Comparison of ENCODE assay signal across 7 mouse cellular contexts in genomic region chr11:77685383-77686265, GRCm38 (mm10). TPM values are rescaled to one million over a fixed set of nuclear protein-coding genes. Genes with fewer than 3 reads are reported as not detected.
DNase-seq lines count a peak whose midpoint lies in the region; ATAC-seq lines count a peak whose summit lies in the region.

Nufip2 (plus strand) TSS chr11:77686155.

- H3K4me3 ChIP-seq in embryonic facial prominence, embryonic 11.5 days (ENCODE audit: low read depth, low read length) = peak within 1 kb of the TSS; percentile 99
- peak within 1 kb of the TSS; percentile 97 for H3K4me3 ChIP-seq in limb, embryonic 10.5 days
- peak within 1 kb of the TSS; percentile 83 for H3K4me3 ChIP-seq in midbrain, embryonic 13.5 days (replicated peaks)

- peak within 1 kb of the TSS; percentile 97 for H3K27ac ChIP-seq in embryonic facial prominence, embryonic 11.5 days (replicated peaks; ENCODE audit: low read depth, low read length)
- peak within 1 kb of the TSS; percentile 99 for H3K27ac ChIP-seq in limb, embryonic 10.5 days
- peak within 1 kb of the TSS; percentile 98 for H3K27ac ChIP-seq in midbrain, embryonic 13.5 days

- peak within 1 kb of the TSS; percentile 98 for H3K9ac ChIP-seq in embryonic facial prominence, embryonic 11.5 days (replicated peaks; ENCODE audit: low read length)
- H3K9ac ChIP-seq in midbrain, embryonic 13.5 days (replicated peaks) = peak within 1 kb of the TSS; percentile 98

- peak; percentile 97 for ATAC-seq in embryonic facial prominence, embryonic 11.5 days (replicated peaks; ENCODE audit: insufficient number of reproducible peaks, low FRiP score, low TSS enrichment, low read depth)
- peak; percentile 94 for ATAC-seq in granulocyte monocyte progenitor cell, adult 5-6 weeks (replicated peaks; ENCODE audit: poor library complexity, severe bottlenecking)
- ATAC-seq in midbrain, embryonic 13.5 days = peak; percentile 99

- peak within 1 kb of the TSS; percentile 32 for H3K4me2 ChIP-seq in embryonic facial prominence, embryonic 11.5 days (ENCODE audit: low read depth, low read length)
- H3K4me2 ChIP-seq in midbrain, embryonic 13.5 days (replicated peaks) = peak within 1 kb of the TSS; percentile 74

- H3K9me3 ChIP-seq in embryonic facial prominence, embryonic 11.5 days (replicated peaks; ENCODE audit: control insufficient read depth, low read length) = no peaks in the 10 kb centered on the region
- H3K9me3 ChIP-seq in limb, embryonic 10.5 days (replicated peaks) = no peaks in the 10 kb centered on the region
- H3K9me3 ChIP-seq in midbrain, embryonic 13.5 days = no peaks in the 10 kb centered on the region

- no peaks in the 10 kb centered on the region for H3K27me3 ChIP-seq in embryonic facial prominence, embryonic 11.5 days (ENCODE audit: control insufficient read depth, insufficient read depth, low read length)
- H3K27me3 ChIP-seq in limb, embryonic 10.5 days (ENCODE audit: low read depth, poor library complexity, severe bottlenecking) = no peaks in the 10 kb centered on the region
- H3K27me3 ChIP-seq in midbrain, embryonic 13.5 days = no peaks in the 10 kb centered on the region

- H3K4me1 ChIP-seq in embryonic facial prominence, embryonic 11.5 days (ENCODE audit: control insufficient read depth, insufficient read depth, low read length) = no peaks in the 10 kb centered on the region; the same call in 1 of the 2 replicates
- H3K4me1 ChIP-seq in limb, embryonic 10.5 days = peaks cover 9% of the 10 kb centered on the region
- H3K4me1 ChIP-seq in midbrain, embryonic 13.5 days (replicated peaks) = peaks cover 19% of the 10 kb centered on the region

- DNase-seq in adrenal gland, postnatal 14 days = peak; percentile 99
- DNase-seq in embryonic facial prominence, embryonic 11.5 days (ENCODE audit: low spot score) = peak; percentile 98
- peak; percentile 99 for DNase-seq in kidney, adult 11 months
- peak; percentile 97 for DNase-seq in limb, embryonic 10.5 days (ENCODE audit: low spot score)
- peak; percentile 97 for DNase-seq in spleen, adult 12 weeks (ENCODE audit: low spot score)

- H3K36me3 ChIP-seq in embryonic facial prominence, embryonic 11.5 days (replicated peaks; ENCODE audit: control insufficient read depth, insufficient read depth, low read depth, low read length) = no peaks in the 10 kb centered on the region
- H3K36me3 ChIP-seq in limb, embryonic 10.5 days = peaks cover 22% of the 10 kb centered on the region
- H3K36me3 ChIP-seq in midbrain, embryonic 13.5 days = no peaks in the 10 kb centered on the region

- under 1% methylated on average over 35 of the region's 38 CpGs for WGBS in embryonic facial prominence, embryonic 11.5 days
- under 1% methylated on average over 38 of the region's 38 CpGs for WGBS in limb, embryonic 10.5 days
- WGBS in midbrain, embryonic 13.5 days = under 1% methylated on average over 38 of the region's 38 CpGs

RNA-seq across cellular contexts. Expression of gene Nufip2, which starts in this region (rescaled TPM):
- 77.1 and 82.5 TPM in 2 replicates for total RNA-seq in adrenal gland, postnatal 14 days (2021)
- 4.1 and 4.8 TPM in 2 replicates for polyA plus RNA-seq in embryonic facial prominence, embryonic 11.5 days (2014; fragmentation: Nextera tagmentation; extraction: Ambion mirVana)
- 60.5 and 62.3 TPM in 2 replicates for total RNA-seq in granulocyte monocyte progenitor cell, adult 5-6 weeks (2014; fragmentation: Nextera tagmentation)
- total RNA-seq in granulocyte monocyte progenitor cell, adult 5-6 weeks (2017) = 89.1 and 93.7 TPM in 2 replicates
- polyA plus RNA-seq in limb, embryonic 10.5 days (2016; fragmentation: Nextera tagmentation; extraction: Ambion mirVana) = 3.7 and 4.0 TPM in 2 replicates
- 3.8 and 4.9 TPM in 2 replicates for polyA plus RNA-seq in midbrain, embryonic 13.5 days (2015; fragmentation: Nextera tagmentation; extraction: Ambion mirVana)

Comparison
In these comparisons a context has a peak if more than half of its experiments do, and no peak if none do; other contexts are left out.
1. Peak in every context shown above with its lines: DNase-seq, ATAC-seq, H3K4me3 ChIP-seq and H3K27ac ChIP-seq.